Mouse (Mus musculus): ENCODE data around the gene Eif4e2. TPM values are rescaled to one million over a fixed set of nuclear protein-coding genes. Genes with fewer than 3 reads are reported as not detected.

The Eif4e2 gene
- polyA plus RNA-seq, 1 experiment from 2014 or later: 148 TPM

GRCm38 (mm10) chr1:87204465-87204864, 9.2 kb upstream of the Eif4e2 start, which contains the start of gene Chrng:
Chrng (plus strand) TSS chr1:87204657.
- Histone ChIP-seq H3K9ac (replicated peaks) (no peak within 1 kb of the TSS), H3K36me3 (no peaks in the 10 kb centered on the region), H3K27ac (replicated peaks) (no peak within 1 kb of the TSS), H3K4me3 (no peak within 1 kb of the TSS), H3K27me3 (peaks cover 39% of the 10 kb centered on the region), H3K9me3 (no peaks in the 10 kb centered on the region), H3K4me1 (no peaks in the 10 kb centered on the region), H3K4me2 (replicated peaks) (no peak within 1 kb of the TSS)
- WGBS: 90% methylated on average over 7 of the region's 7 CpGs
- no peak for ATAC-seq (ENCODE audit: low FRiP score, low read depth)

DNA sequence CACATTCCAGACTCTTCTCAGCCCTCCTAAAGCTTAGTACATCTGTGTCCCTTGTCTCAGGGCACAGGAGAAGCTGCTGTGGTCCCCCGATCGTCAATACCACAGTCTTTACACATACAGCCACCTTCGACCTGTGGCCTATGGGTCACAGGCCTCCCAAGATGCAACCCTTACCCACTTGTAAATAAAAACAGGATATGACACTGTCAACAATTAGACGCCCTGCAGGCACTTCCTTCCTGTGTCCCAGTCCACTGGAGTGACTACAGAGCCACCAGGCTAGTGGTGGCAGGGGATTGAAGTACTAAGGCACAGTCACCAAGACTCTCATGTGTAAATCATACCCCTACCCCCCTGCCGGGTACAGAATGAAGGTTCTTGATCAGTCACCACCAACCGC, 8.7 kb upstream of the Eif4e2 start:
- no peaks in the 10 kb centered on the region for H3K4me1 ChIP-seq
- H3K9me3 ChIP-seq: no peaks in the 10 kb centered on the region
- no peak for ATAC-seq (ENCODE audit: low FRiP score, low read depth)
- H3K4me3 ChIP-seq: no peak overlapping the region
- H3K36me3 ChIP-seq: no peaks in the 10 kb centered on the region
- no peak overlapping the region for H3K27ac ChIP-seq (replicated peaks)
- no peak overlapping the region for H3K4me2 ChIP-seq (replicated peaks)
- 68% methylated on average over 6 of the region's 6 CpGs for WGBS
- H3K27me3 ChIP-seq: peaks cover 39% of the 10 kb centered on the region
- H3K9ac ChIP-seq (replicated peaks): no peak overlapping the region

DNA sequence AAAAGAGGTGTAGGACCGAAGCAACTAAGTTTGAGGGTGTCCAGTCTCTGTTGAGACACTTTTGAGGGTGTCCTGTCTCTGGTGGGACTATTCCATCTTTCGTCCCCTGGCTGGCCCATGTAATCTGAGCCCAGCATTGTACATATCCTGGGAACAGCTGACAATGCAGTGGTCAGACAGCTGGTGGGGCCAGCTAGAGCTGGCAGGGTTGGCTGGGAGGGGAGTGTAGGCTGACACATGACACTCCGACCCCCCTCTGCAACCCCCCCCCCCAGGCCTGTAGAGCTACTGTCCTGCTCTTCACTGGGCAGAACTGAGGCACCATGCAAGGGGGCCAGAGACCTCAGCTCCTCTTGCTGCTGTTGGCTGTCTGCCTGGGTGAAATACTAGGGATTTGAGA, 8.2 kb upstream of the Eif4e2 start:
- Histone ChIP-seq H3K36me3 (no peaks in the 10 kb centered on the region), H3K4me1 (no peaks in the 10 kb centered on the region), H3K9me3 (no peaks in the 10 kb centered on the region), H3K27me3 (peaks cover 43% of the 10 kb centered on the region), H3K27ac (replicated peaks) (no peak overlapping the region), H3K4me3 (no peak overlapping the region), H3K4me2 (replicated peaks) (no peak overlapping the region), H3K9ac (replicated peaks) (no peak overlapping the region)
- no peak for ATAC-seq (ENCODE audit: low FRiP score, low read depth)
- WGBS: 48% methylated on average over 3 of the region's 3 CpGs

DNA sequence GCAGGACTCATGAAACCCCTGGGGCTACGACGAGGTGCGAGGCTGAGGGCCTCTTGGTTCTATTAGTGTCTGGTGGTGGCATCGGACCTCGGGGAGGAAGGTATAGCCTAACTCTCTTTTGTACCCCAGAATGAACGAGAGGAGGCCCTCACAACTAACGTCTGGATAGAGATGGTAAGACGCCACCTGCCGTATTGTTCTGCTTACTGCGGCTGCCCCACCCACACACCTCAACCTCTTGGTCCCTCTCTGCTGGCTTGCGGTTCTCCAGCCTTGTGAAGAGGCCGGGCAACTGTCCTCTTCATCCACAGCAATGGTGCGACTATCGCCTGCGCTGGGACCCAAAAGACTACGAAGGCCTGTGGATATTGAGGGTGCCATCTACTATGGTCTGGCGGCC, 7.4 kb upstream of the Eif4e2 start:
- H3K36me3 ChIP-seq: no peaks in the 10 kb centered on the region
- no peak overlapping the region for H3K4me2 ChIP-seq (replicated peaks)
- H3K9me3 ChIP-seq: no peaks in the 10 kb centered on the region
- no peak for ATAC-seq (ENCODE audit: low FRiP score, low read depth)
- WGBS: 19% methylated on average over 17 of the region's 17 CpGs
- peaks cover 44% of the 10 kb centered on the region for H3K27me3 ChIP-seq
- H3K9ac ChIP-seq (replicated peaks): no peak overlapping the region
- no peak overlapping the region for H3K4me3 ChIP-seq
- H3K27ac ChIP-seq (replicated peaks): no peak overlapping the region
- no peaks in the 10 kb centered on the region for H3K4me1 ChIP-seq

DNA sequence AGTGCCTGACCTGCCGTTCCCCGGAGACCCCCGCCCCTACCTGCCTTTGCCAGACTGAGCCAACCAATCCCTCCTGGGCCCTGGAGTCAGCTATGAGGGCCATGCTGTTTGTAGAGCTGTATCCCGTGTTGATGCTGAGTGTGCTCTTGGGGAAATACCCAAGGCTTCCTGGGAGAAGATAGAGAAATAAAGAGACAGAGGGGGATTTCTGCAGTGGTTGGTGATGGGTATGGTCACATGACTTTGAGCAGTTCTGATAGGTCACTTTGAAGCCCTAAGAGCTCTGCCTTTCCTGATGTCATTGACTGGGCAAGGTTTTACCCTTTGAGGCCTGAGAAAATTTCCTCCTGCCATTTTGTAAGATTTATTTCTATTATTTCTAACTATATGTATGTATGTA, 2.3 kb upstream of the Eif4e2 start:
- no peak overlapping the region for H3K9ac ChIP-seq (replicated peaks)
- H3K27ac ChIP-seq (replicated peaks): no peak overlapping the region
- no peaks in the 10 kb centered on the region for H3K36me3 ChIP-seq
- no peak for ATAC-seq (ENCODE audit: low FRiP score, low read depth)
- peaks cover 24% of the 10 kb centered on the region for H3K4me1 ChIP-seq
- no peak overlapping the region for H3K4me3 ChIP-seq
- H3K9me3 ChIP-seq: no peaks in the 10 kb centered on the region
- WGBS: 86% methylated on average over 4 of the region's 4 CpGs
- H3K4me2 ChIP-seq (replicated peaks): no peak overlapping the region
- peaks cover 24% of the 10 kb centered on the region for H3K27me3 ChIP-seq

DNA sequence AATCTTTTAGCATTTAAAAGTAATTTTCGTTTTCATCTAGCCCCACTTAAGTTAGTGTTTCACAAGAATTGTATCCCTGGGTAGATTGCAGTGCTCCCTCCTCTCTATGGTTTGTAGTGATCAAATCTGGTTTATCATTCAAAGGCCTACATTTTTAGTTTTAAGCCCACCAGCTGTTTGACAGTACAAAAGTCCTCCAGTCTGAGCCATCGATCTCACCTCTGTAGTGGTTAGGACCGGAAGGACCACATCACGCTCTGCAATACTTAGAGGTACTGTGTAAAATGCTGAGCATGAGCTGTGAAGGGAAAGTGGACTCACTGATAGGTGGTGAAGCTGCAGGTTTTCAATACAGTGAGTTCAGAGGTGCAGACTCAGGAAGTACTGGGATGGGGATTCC, 1.0 kb downstream of the Eif4e2 start:
- 45% methylated on average over 4 of the region's 4 CpGs for WGBS
- peak overlapping the region; percentile 93 for H3K9ac ChIP-seq (replicated peaks)
- no peak for ATAC-seq (ENCODE audit: low FRiP score, low read depth)
- H3K9me3 ChIP-seq: no peaks in the 10 kb centered on the region
- peak overlapping the region; percentile 97 for H3K27ac ChIP-seq (replicated peaks)
- peaks cover 34% of the 10 kb centered on the region for H3K4me1 ChIP-seq
- peak overlapping the region; percentile 88 for H3K4me3 ChIP-seq
- H3K4me2 ChIP-seq (replicated peaks): peak overlapping the region; percentile 78
- peaks cover 10% of the 10 kb centered on the region for H3K36me3 ChIP-seq
- 0 out of 2 replicates have a peak, but pooled peaks cover 5% of the 10 kb centered on the region for H3K27me3 ChIP-seq

- Histone ChIP-seq H3K36me3 (peaks cover 42% of the 10 kb centered on the region), H3K4me2 (replicated peaks) (no peak overlapping the region), H3K27ac (replicated peaks) (no peak overlapping the region), H3K27me3 (no peaks in the 10 kb centered on the region), H3K4me3 (no peak overlapping the region), H3K9me3 (no peaks in the 10 kb centered on the region), H3K4me1 (peaks cover 32% of the 10 kb centered on the region), H3K9ac (replicated peaks) (no peak overlapping the region)
- WGBS: 79% methylated on average over 3 of the region's 3 CpGs
- no peak for ATAC-seq (ENCODE audit: low FRiP score, low read depth)
Observed at GRCm38 (mm10) chr1:87217938-87218337, 4.2 kb downstream of the Eif4e2 start.

DNA sequence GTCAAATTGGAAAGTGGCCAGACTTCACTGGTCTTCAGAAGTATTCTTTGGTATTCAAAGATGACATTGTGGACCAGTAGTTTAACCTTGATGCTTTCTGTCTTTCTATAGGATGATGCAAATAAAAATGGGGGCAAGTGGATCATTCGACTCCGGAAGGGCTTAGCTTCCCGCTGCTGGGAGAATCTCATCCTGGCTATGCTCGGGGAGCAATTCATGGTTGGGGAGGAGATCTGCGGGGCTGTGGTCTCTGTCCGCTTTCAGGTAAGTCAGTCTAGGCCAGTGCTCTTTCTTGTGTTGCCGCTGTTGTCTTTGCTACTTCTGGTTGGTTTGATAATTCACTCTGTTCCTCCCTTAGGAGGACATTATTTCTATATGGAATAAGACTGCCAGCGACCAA, 12.0 kb downstream of the Eif4e2 start:
- peaks cover 93% of the 10 kb centered on the region for H3K36me3 ChIP-seq
- H3K27me3 ChIP-seq: no peaks in the 10 kb centered on the region
- H3K4me2 ChIP-seq (replicated peaks): no peak overlapping the region
- H3K4me3 ChIP-seq: no peak overlapping the region
- no peak for ATAC-seq (ENCODE audit: low FRiP score, low read depth)
- H3K4me1 ChIP-seq: no peaks in the 10 kb centered on the region
- 94% methylated on average over 8 of the region's 8 CpGs for WGBS
- H3K27ac ChIP-seq (replicated peaks): no peak overlapping the region
- no peak overlapping the region for H3K9ac ChIP-seq (replicated peaks)
- H3K9me3 ChIP-seq: no peaks in the 10 kb centered on the region

- H3K4me3 ChIP-seq: no peak overlapping the region
- no peak overlapping the region for H3K27ac ChIP-seq (replicated peaks)
- 92% methylated on average over 1 of the region's 1 CpGs for WGBS
- peaks cover 90% of the 10 kb centered on the region for H3K36me3 ChIP-seq
- H3K27me3 ChIP-seq: no peaks in the 10 kb centered on the region
- no peak overlapping the region for H3K4me2 ChIP-seq (replicated peaks)
- no peaks in the 10 kb centered on the region for H3K4me1 ChIP-seq
- ATAC-seq (ENCODE audit: low FRiP score, low read depth): no peak
- H3K9ac ChIP-seq (replicated peaks): no peak overlapping the region
- H3K9me3 ChIP-seq: no peaks in the 10 kb centered on the region
Observed at GRCm38 (mm10) chr1:87226409-87227159, 12.9 kb downstream of the Eif4e2 start.

DNA sequence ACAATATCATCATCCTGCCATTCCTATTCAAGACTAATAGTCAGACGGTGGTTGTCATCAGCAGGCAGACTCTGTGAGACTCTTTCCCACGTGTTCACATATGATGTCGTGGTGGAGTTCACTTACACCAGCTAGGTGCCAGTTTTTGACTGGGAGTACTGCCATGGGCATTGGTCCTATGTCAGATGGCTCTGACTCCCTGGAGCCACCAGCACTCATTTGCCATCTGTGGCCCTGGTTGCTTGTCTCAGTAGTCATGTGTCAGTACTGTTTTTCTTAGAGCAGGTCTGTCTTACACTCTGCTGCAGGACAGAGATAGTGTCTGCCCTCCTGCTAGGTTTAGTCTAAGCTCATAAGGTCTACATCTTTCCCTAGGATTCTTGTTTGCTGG, 13.4 kb downstream of the Eif4e2 start:
- ATAC-seq (ENCODE audit: low FRiP score, low read depth): no peak
- H3K27ac ChIP-seq (replicated peaks): no peak overlapping the region
- H3K4me3 ChIP-seq: no peak overlapping the region
- H3K9ac ChIP-seq (replicated peaks): no peak overlapping the region
- WGBS: 95% methylated on average over 3 of the region's 3 CpGs
- no peak overlapping the region for H3K4me2 ChIP-seq (replicated peaks)
- no peaks in the 10 kb centered on the region for H3K9me3 ChIP-seq
- peaks cover 90% of the 10 kb centered on the region for H3K36me3 ChIP-seq
- H3K4me1 ChIP-seq: no peaks in the 10 kb centered on the region
- no peaks in the 10 kb centered on the region for H3K27me3 ChIP-seq

- ATAC-seq (ENCODE audit: low FRiP score, low read depth): no peak
- no peak overlapping the region for H3K4me3 ChIP-seq
- no peak overlapping the region for H3K27ac ChIP-seq (replicated peaks)
- 70% methylated on average over 5 of the region's 5 CpGs for WGBS
- H3K9ac ChIP-seq (replicated peaks): no peak overlapping the region
- H3K27me3 ChIP-seq: no peaks in the 10 kb centered on the region
- no peaks in the 10 kb centered on the region for H3K9me3 ChIP-seq
- H3K36me3 ChIP-seq: peaks cover 90% of the 10 kb centered on the region
- no peaks in the 10 kb centered on the region for H3K4me1 ChIP-seq
- H3K4me2 ChIP-seq (replicated peaks): no peak overlapping the region
Observed at GRCm38 (mm10) chr1:87230606-87231005, 16.9 kb downstream of the Eif4e2 start.

GRCm38 (mm10) chr1:87232197-87232596, 18.5 kb downstream of the Eif4e2 start:
- no peak for ATAC-seq (ENCODE audit: low FRiP score, low read depth)
- H3K27me3 ChIP-seq: no peaks in the 10 kb centered on the region
- no peak overlapping the region for H3K9ac ChIP-seq (replicated peaks)
- no peaks in the 10 kb centered on the region for H3K9me3 ChIP-seq
- no peaks in the 10 kb centered on the region for H3K4me1 ChIP-seq
- no peak overlapping the region for H3K4me3 ChIP-seq
- H3K27ac ChIP-seq (replicated peaks): no peak overlapping the region
- H3K36me3 ChIP-seq: peaks cover 88% of the 10 kb centered on the region
- WGBS: 70% methylated on average over 7 of the region's 7 CpGs
- H3K4me2 ChIP-seq (replicated peaks): no peak overlapping the region

- no peaks in the 10 kb centered on the region for H3K27me3 ChIP-seq
- no peak overlapping the region for H3K4me3 ChIP-seq
- ATAC-seq (ENCODE audit: low FRiP score, low read depth): no peak
- peaks cover 54% of the 10 kb centered on the region for H3K36me3 ChIP-seq
- no peaks in the 10 kb centered on the region for H3K4me1 ChIP-seq
- H3K27ac ChIP-seq (replicated peaks): no peak overlapping the region
- WGBS: 80% methylated on average over 8 of the region's 8 CpGs
- no peak overlapping the region for H3K9ac ChIP-seq (replicated peaks)
- H3K9me3 ChIP-seq: no peaks in the 10 kb centered on the region
- H3K4me2 ChIP-seq (replicated peaks): no peak overlapping the region
Observed at GRCm38 (mm10) chr1:87239056-87239455, 25.3 kb downstream of the Eif4e2 start.

Measured in midbrain, embryonic 12.5 days (tissue).